Mouse (Mus musculus) layer of hippocampus, postnatal 10 days (tissue): Measurements from ENCODE around the gene Galt. TPM values are rescaled to one million over a fixed set of nuclear protein-coding genes. Genes with fewer than 3 reads are reported as not detected.

Experiments used
- DNase-seq, 2 experiments: peaks; one replicate each; pipeline ENCODE4 v3.0.0; 2021; ENCODE audit warnings: low spot score in 2 of 2
- long read RNA-seq: library from polyadenylated mRNA; stranded (forward); transcript quantifications from one replicate; pipeline ENCODE4 v2.0.0, GENCODE M21; 2023
- total RNA-seq, 2 experiments: library from RNA; stranded (reverse); gene quantifications; 2 replicates each; pipeline ENCODE4 v1.2.3; 2021

The Galt gene
- total RNA-seq = 10 to 100 TPM; 49.0 to 51.1 TPM
- long read RNA-seq, transcript Galt-201 (11 exons, 1,595 nt) = major isoform, 9 of 47 reads
- long read RNA-seq, transcript Galt-203 (8 exons, 1,007 nt) = minor isoform, 5 of 47 reads
- long read RNA-seq, partial matches to known transcripts = 13 of 47 reads
- long read RNA-seq, other reads (novel, unspliced or antisense) = 18 of 47 reads

- DNase-seq = no peak
These were observed at the start of gene Galt for GRCm38 (mm10) chr4:41754797-41755337. Gene Galt (plus strand): TSS chr4:41755228.

- peak in 1 of 2 experiments; percentile 56 for DNase-seq
These were observed 48.9 kb upstream of the Galt start for GRCm38 (mm10) chr4:41705922-41706754.

- DNase-seq = peak; percentile 65 to 71
These were observed 48.0 kb upstream of the Galt start for GRCm38 (mm10) chr4:41707011-41707535.

GRCm38 (mm10) chr4:41708192-41708745, 46.8 kb upstream of the Galt start:
- no peak for DNase-seq

GRCm38 (mm10) chr4:41710229-41710628, 44.8 kb upstream of the Galt start:
- DNase-seq = no peak

GRCm38 (mm10) chr4:41711705-41712375, 43.2 kb upstream of the Galt start:
- DNase-seq = no peak

GRCm38 (mm10) chr4:41712421-41713196, 42.4 kb upstream of the Galt start:
- DNase-seq = no peak

GRCm38 (mm10) chr4:41713197-41714067, 41.6 kb upstream of the Galt start, which contains the start of gene Rpp25l:
Gene Rpp25l (minus strand): TSS chr4:41713534.
- DNase-seq = peak; percentile 80 to 87

GRCm38 (mm10) chr4:41714276-41714675, 40.8 kb upstream of the Galt start:
- DNase-seq = peak; percentile 72 to 75

- DNase-seq = no peak
These were observed 39.9 kb upstream of the Galt start for GRCm38 (mm10) chr4:41715082-41715481.

GRCm38 (mm10) chr4:41715596-41715995, 39.4 kb upstream of the Galt start:
- DNase-seq = peak in 1 of 2 experiments; percentile 72

- no peak for DNase-seq
These were observed 38.2 kb upstream of the Galt start for GRCm38 (mm10) chr4:41716834-41717233.

- DNase-seq = peak; percentile 81 to 82
These were observed 32.1 kb upstream of the Galt start, which contains the start of gene Dctn3 for GRCm38 (mm10) chr4:41722918-41723351. Gene Dctn3 (minus strand): TSS chr4:41723170.

- DNase-seq = no peak
These were observed 28.0 kb upstream of the Galt start for GRCm38 (mm10) chr4:41726826-41727621.

- peak in 1 of 2 experiments; percentile 11 for DNase-seq
These were observed 23.8 kb upstream of the Galt start, which contains the start of gene Arid3c for GRCm38 (mm10) chr4:41731052-41731765. Gene Arid3c (minus strand): TSS chr4:41731142.

GRCm38 (mm10) chr4:41737602-41738255, 17.3 kb upstream of the Galt start:
- DNase-seq = peak; percentile 79 to 87

- DNase-seq = peak in 1 of 2 experiments; percentile 9
These were observed 16.8 kb upstream of the Galt start for GRCm38 (mm10) chr4:41738256-41738603.
